Mouse (Mus musculus) heart, postnatal 0 days (tissue): ENCODE results near the gene Inpp5d.

Experiments
- CTCF ChIP-seq: IDR thresholded peaks from 2 replicates; pipeline ENCODE4 v1.5.1; 2016; ENCODE audit warnings: antibody characterized with exemption, control low read depth, low read depth
- EP300 ChIP-seq: IDR thresholded peaks from 2 replicates; pipeline ENCODE4 v1.6.1; 2016; ENCODE audit warnings: antibody characterized with exemption, low read depth

GRCm38 (mm10) chr1:87686351-87686750, 66.2 kb downstream of the Inpp5d start:
- no peak for TF ChIP-seq CTCF
- TF ChIP-seq EP300, result no peak
